Mouse (Mus musculus) small intestine, adult 2 months (tissue): ENCODE data around the gene Usp24.

Source experiments
- CTCF ChIP-seq: fragments of 200-500 bp; IDR thresholded peaks from 2 replicates; pipeline ENCODE4 v1.5.1; 2012; ENCODE audit warnings: low read depth, mild to moderate bottlenecking, control low read depth, inconsistent platforms, low read length, moderate library complexity, mixed read lengths; ENCODE audit not compliant: insufficient replicate concordance, insufficient read length; ENCODE audit errors: extremely low read depth
- POLR2A ChIP-seq: fragments of 200-500 bp; IDR thresholded peaks from 2 replicates; pipeline ENCODE4 v1.6.1; 2012; ENCODE audit warnings: low read depth, mild to moderate bottlenecking, control low read depth, inconsistent platforms, low read length, moderate library complexity

DNA sequence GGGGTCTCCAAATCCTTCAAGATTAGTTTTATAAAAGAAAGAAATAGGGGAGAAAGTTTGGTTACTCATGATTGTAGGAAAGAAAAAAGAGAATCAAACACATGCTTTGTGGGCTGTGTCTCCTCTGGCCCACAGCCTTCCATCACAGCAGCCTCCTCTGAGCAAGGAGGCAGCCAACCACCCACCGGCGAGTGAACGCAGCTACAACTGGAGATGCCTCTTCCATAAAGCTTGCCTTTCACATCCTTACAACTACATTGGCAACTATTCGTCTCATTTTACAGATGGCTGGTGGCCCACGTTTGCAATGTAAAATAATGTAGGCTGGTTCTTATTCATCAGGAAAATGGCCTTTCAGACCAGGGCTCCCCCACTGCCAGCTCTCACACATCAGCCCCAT is 121.2 kb downstream of the Usp24 start:
- TF ChIP-seq CTCF = no peak
- no peak for TF ChIP-seq POLR2A
